Mouse (Mus musculus) hindbrain, embryonic 11.5 days (tissue): ENCODE results near the gene Vmn1r87. TPM values are rescaled to one million over a fixed set of nuclear protein-coding genes. Genes with fewer than 3 reads are reported as not detected.
"Not testable (repeated sequence)": the region's sequence is repeated elsewhere in the genome, so short reads cannot be mapped to it uniquely, and the experiment has no call there.

Experiments used
- ATAC-seq: fragments of 200-750 bp; cut with Nextera tagmentation; 2 replicates; pipeline ENCODE4 v1.8.0; 2017; ENCODE audit warnings: mild to moderate bottlenecking, moderate TSS enrichment, moderate library complexity; ENCODE audit not compliant: low FRiP score
- DNase-seq: peaks from one replicate; pipeline ENCODE4 v3.0.0-alpha.2; 2015; ENCODE audit warnings: low spot score
- H3K27ac ChIP-seq: fragments of 300-500 bp; sonication (generic); 2 replicates; pipeline ENCODE4 v1.5.1; 2014; ENCODE audit warnings: mild to moderate bottlenecking, low read depth, low read length
- H3K27me3 ChIP-seq: fragments of 300-500 bp; sonication (generic); 2 replicates; pipeline ENCODE4 v1.6.1; 2014; ENCODE audit warnings: mild to moderate bottlenecking, low read length, moderate library complexity, mixed read lengths; ENCODE audit not compliant: control insufficient read depth, insufficient read depth
- H3K36me3 ChIP-seq: fragments of 300-500 bp; sonication (generic); 2 replicates; pipeline ENCODE4 v1.6.1; 2014; ENCODE audit warnings: mild to moderate bottlenecking, low read length, moderate library complexity, mixed read lengths; ENCODE audit not compliant: control insufficient read depth, insufficient read depth
- H3K4me1 ChIP-seq: fragments of 300-500 bp; sonication (generic); replicated peaks from 2 replicates; pipeline ENCODE4 v1.6.1; 2014; ENCODE audit warnings: low read length, mixed read lengths; ENCODE audit not compliant: control insufficient read depth, insufficient read depth
- H3K4me2 ChIP-seq: fragments of 300-500 bp; sonication (generic); replicated peaks from 2 replicates; pipeline ENCODE4 v1.6.1; 2014; ENCODE audit warnings: mild to moderate bottlenecking, low read depth, low read length
- H3K4me3 ChIP-seq: fragments of 300-500 bp; sonication (generic); 2 replicates; pipeline ENCODE4 v1.5.1; 2014; ENCODE audit warnings: low read depth, low read length
- H3K9ac ChIP-seq: fragments of 300-500 bp; sonication (generic); 2 replicates; pipeline ENCODE4 v1.6.1; 2014; ENCODE audit warnings: low read depth, low read length
- H3K9me3 ChIP-seq: fragments of 300-500 bp; sonication (generic); 2 replicates; pipeline ENCODE4 v1.6.1; 2016; ENCODE audit warnings: low read length; ENCODE audit not compliant: control insufficient read depth
- WGBS: fragments of 180-500 bp; shearing (Covaris S2); extraction: QIAGEN DNeasy Blood & Tissue Kit; methylation state at CpG from one replicate; pipeline ENCODE4 v1.1.7; 2014; 5-methylcytosine and 5-hydroxymethylcytosine counted together
- polyA plus RNA-seq: library from polyadenylated mRNA; unstranded; fragments of >200 nt; fragmentation: Nextera tagmentation; extraction: Ambion mirVana; gene quantifications from 2 replicates; pipeline ENCODE4 v1.2.1, GENCODE M21; 2014

Vmn1r87 gene
- polyA plus RNA-seq: not detected in 2 replicates

- Histone ChIP-seq H3K4me2 (no peak within 1 kb of the TSS), H3K4me3 (no peak within 1 kb of the TSS), H3K9me3 (no peaks in the 10 kb centered on the region), H3K27ac (no peak within 1 kb of the TSS), H3K27me3 (no peaks in the 10 kb centered on the region), H3K36me3 (no peaks in the 10 kb centered on the region), H3K9ac (no peak within 1 kb of the TSS), H3K4me1 (no peaks in the 10 kb centered on the region)
- 86% methylated on average over 1 of the region's 1 CpGs for WGBS
- DNase-seq (no peak), ATAC-seq (no peak)
Observed at GRCm38 (mm10) chr7:13140057-13140456, at the start of gene Vmn1r87. TSS of gene Vmn1r87 (minus strand) at chr7:13140157.

GRCm38 (mm10) chr7:13159268-13159667, 19.3 kb upstream of the Vmn1r87 start, which contains the start of gene Vmn1r88:
TSS of gene Vmn1r88 (plus strand) at chr7:13159568.
- DNase-seq: no peak
- Histone ChIP-seq H3K4me1 (no peaks in the 10 kb centered on the region), H3K36me3 (no peaks in the 10 kb centered on the region), H3K27me3 (no peaks in the 10 kb centered on the region), H3K4me2 (no peak within 1 kb of the TSS), H3K9ac (no peak within 1 kb of the TSS), H3K9me3 (no peaks in the 10 kb centered on the region), H3K4me3 (no peak within 1 kb of the TSS), H3K27ac (no peak within 1 kb of the TSS)
- no peak for ATAC-seq

DNA sequence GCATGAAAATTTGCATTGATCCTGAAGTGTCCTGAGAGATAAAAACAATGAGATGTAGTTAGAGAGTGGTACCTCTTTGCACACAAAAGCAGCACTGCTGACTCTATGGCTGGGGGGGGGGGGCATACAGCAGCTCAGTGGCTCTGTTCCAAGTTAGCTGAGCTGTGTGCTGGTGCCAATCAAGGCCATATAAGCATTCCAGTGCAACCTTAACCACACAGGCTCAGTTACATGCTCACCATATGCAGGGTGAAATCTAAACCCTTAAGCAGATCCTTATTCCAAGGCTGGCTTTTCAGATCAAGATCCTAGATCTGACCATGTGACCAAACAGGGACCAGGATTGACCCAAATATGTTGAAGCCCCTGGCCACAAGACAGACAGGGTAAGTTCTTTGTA, 2.6 kb downstream of the Vmn1r87 start:
- no peak for ATAC-seq
- H3K27me3 ChIP-seq: no peaks in the 10 kb centered on the region

GRCm38 (mm10) chr7:13131856-13132255, 8.1 kb downstream of the Vmn1r87 start:
- no peak for DNase-seq

More for the DNA sequence above, 2.6 kb downstream of the Vmn1r87 start:
- Histone ChIP-seq H3K9me3 (no peaks in the 10 kb centered on the region), H3K4me3 (no peak overlapping the region), H3K4me1 (no peaks in the 10 kb centered on the region), H3K9ac (no peak overlapping the region), H3K4me2 (no peak overlapping the region), H3K27ac (no peak overlapping the region), H3K36me3 (no peaks in the 10 kb centered on the region)
- no peak for DNase-seq

GRCm38 (mm10) chr7:13123554-13124153, 16.3 kb downstream of the Vmn1r87 start:
- H3K9me3 ChIP-seq, H3K36me3 ChIP-seq, H3K27me3 ChIP-seq, H3K27ac ChIP-seq, H3K9ac ChIP-seq, H3K4me1 ChIP-seq: not testable (repeated sequence)
- DNase-seq (peak; percentile 0), ATAC-seq (peak; percentile 95)
- peak overlapping the region; percentile 31 for H3K4me2 ChIP-seq
- 3% methylated on average over 12 of the region's 34 CpGs for WGBS
- H3K4me3 ChIP-seq: peak overlapping the region; percentile 19

More at GRCm38 (mm10) chr7:13131856-13132255, 8.1 kb downstream of the Vmn1r87 start:
- Histone ChIP-seq H3K4me3 (no peak overlapping the region), H3K36me3 (no peaks in the 10 kb centered on the region), H3K4me2 (no peak overlapping the region), H3K9me3 (no peaks in the 10 kb centered on the region), H3K27ac (no peak overlapping the region), H3K27me3 (no peaks in the 10 kb centered on the region), H3K9ac (no peak overlapping the region), H3K4me1 (no peaks in the 10 kb centered on the region)
- no peak for ATAC-seq
- WGBS: 88% methylated on average over 2 of the region's 2 CpGs

- Histone ChIP-seq H3K9ac (no peak within 1 kb of the TSS), H3K4me1 (no peaks in the 10 kb centered on the region), H3K4me3 (no peak within 1 kb of the TSS), H3K27ac (no peak within 1 kb of the TSS), H3K27me3 (no peaks in the 10 kb centered on the region), H3K36me3 (no peaks in the 10 kb centered on the region), H3K4me2 (no peak within 1 kb of the TSS), H3K9me3 (no peaks in the 10 kb centered on the region)
- ATAC-seq (no peak), DNase-seq (no peak)
Observed at GRCm38 (mm10) chr7:13119817-13120216, 20.1 kb downstream of the Vmn1r87 start, which contains the start of gene Vmn1r86. TSS of gene Vmn1r86 (minus strand) at chr7:13119917.

- Histone ChIP-seq H3K27ac (no peak within 1 kb of the TSS), H3K4me3 (no peak within 1 kb of the TSS), H3K27me3 (no peaks in the 10 kb centered on the region), H3K4me1 (no peaks in the 10 kb centered on the region), H3K9ac (no peak within 1 kb of the TSS), H3K36me3 (no peaks in the 10 kb centered on the region), H3K4me2 (no peak within 1 kb of the TSS), H3K9me3 (no peaks in the 10 kb centered on the region)
- no peak for ATAC-seq
- no peak for DNase-seq
- 64% methylated on average over 3 of the region's 3 CpGs for WGBS
Observed at GRCm38 (mm10) chr7:13095073-13095472, 44.9 kb downstream of the Vmn1r87 start, which contains the start of gene Vmn1r85. TSS of gene Vmn1r85 (minus strand) at chr7:13095173.

Other genes starting within 250 kb of the Vmn1r87 start
- gene Zscan22, start 242.3 kb downstream of the Vmn1r87 start, polyA plus RNA-seq: 19.1 and 19.9 TPM in 2 replicates
- gene Rps5, start 217.9 kb downstream of the Vmn1r87 start, polyA plus RNA-seq: 842 and 852 TPM in 2 replicates
- 0.50 and 0.66 TPM in 2 replicates for gene Rnf225, start 212.7 kb downstream of the Vmn1r87 start, polyA plus RNA-seq
- 7.4 and 8.0 TPM in 2 replicates for gene Zfp324, start 174.3 kb downstream of the Vmn1r87 start, polyA plus RNA-seq
- 8.5 and 11.7 TPM in 2 replicates for gene Zfp446, start 162.3 kb downstream of the Vmn1r87 start, polyA plus RNA-seq
- not detected in 2 replicates for gene Slc27a5, start 142.0 kb downstream of the Vmn1r87 start, polyA plus RNA-seq
- gene Trim28, start 141.0 kb downstream of the Vmn1r87 start, polyA plus RNA-seq: 427 and 438 TPM in 2 replicates
- gene Zbtb45, start 130.1 kb downstream of the Vmn1r87 start, polyA plus RNA-seq: 25.0 and 25.3 TPM in 2 replicates
- 154 and 157 TPM in 2 replicates for gene Chmp2a, start 105.3 kb downstream of the Vmn1r87 start, polyA plus RNA-seq
- 147 and 173 TPM in 2 replicates for gene Ube2m, start 101.9 kb downstream of the Vmn1r87 start, polyA plus RNA-seq
- gene Mzf1, start 85.4 kb downstream of the Vmn1r87 start, polyA plus RNA-seq: 2.4 and 2.6 TPM in 2 replicates
- gene Vmn1r85, start 45.0 kb downstream of the Vmn1r87 start, polyA plus RNA-seq: 0.05 TPM in 1 of 2 replicates, not detected in the other
- not detected in 2 replicates for gene Vmn1r86, start 20.2 kb downstream of the Vmn1r87 start, polyA plus RNA-seq
- not detected in 2 replicates for gene Vmn1r88, start 19.4 kb upstream of the Vmn1r87 start, polyA plus RNA-seq
- not detected in 2 replicates for gene Vmn1r89, start 72.9 kb upstream of the Vmn1r87 start, polyA plus RNA-seq
- gene Lig1, start 137.1 kb upstream of the Vmn1r87 start, polyA plus RNA-seq: 107 and 113 TPM in 2 replicates
- gene Zswim9, start 138.6 kb upstream of the Vmn1r87 start, polyA plus RNA-seq: 4.9 and 6.7 TPM in 2 replicates
- 1.6 and 1.7 TPM in 2 replicates for gene Pla2g4c, start 184.5 kb upstream of the Vmn1r87 start, polyA plus RNA-seq